12 mouse cellular contexts compared by ENCODE assay signal in the genomic region with DNA sequence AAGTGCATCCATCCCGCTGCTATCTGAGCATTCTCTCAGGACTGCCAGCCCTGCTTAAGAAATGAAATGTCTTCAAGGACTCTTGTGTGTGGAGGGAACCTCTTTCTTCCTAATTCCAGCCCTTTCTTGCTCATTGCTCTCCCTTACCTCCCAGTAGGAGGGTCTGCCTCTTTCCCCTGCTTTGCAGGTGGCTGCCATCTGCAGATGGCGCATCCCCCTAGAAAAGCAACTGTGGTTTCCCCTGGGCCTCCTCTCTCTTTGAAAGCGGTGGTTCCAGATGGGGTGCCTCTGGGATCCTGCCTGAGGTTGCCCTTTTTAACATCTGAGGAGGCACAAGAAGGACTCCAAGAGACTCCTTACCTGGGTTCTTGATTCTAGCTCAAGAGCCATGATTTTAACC. TPM values are rescaled to one million over a fixed set of nuclear protein-coding genes. Genes with fewer than 3 reads are reported as not detected.
DNase-seq lines count a peak whose midpoint lies in the region; ATAC-seq lines count a peak whose summit lies in the region.
"Had no signal": no experiment of that assay in that cellular context is flagged by ENCODE, and none has a peak within 500 bp of the region (broad histone marks: within the 10 kb centered on the region; RNA-seq: fewer than 3 reads in every experiment).

No protein-coding gene starts in this region.

- no peak overlapping the region for H3K9ac ChIP-seq in liver, embryonic 15.5 days
- H3K9ac ChIP-seq in liver, embryonic 11.5 days (ENCODE audit: low read depth, low read length) = no peak overlapping the region
- H3K9ac ChIP-seq: embryonic facial prominence, embryonic 15.5 days had no signal

- no peak for ATAC-seq in liver, embryonic 15.5 days (ENCODE audit: insufficient read depth)
- ATAC-seq in liver, embryonic 11.5 days (replicated peaks; ENCODE audit: low FRiP score) = no peak
- ATAC-seq: Patski had no signal

- 0 out of 2 replicates have a peak overlapping the region, but pooled peaks have one; percentile 58 for H3K4me3 ChIP-seq in liver, embryonic 15.5 days (replicated peaks)
- no peak overlapping the region for H3K4me3 ChIP-seq in liver, embryonic 11.5 days (ENCODE audit: low read depth, low read length)
- H3K4me3 ChIP-seq: myocyte had no signal

- H3K4me2 ChIP-seq in liver, embryonic 15.5 days = 0 out of 2 replicates have a peak overlapping the region, but pooled peaks have one; percentile 68
- H3K4me2 ChIP-seq in liver, embryonic 11.5 days = no peak overlapping the region
- H3K4me2 ChIP-seq: embryonic facial prominence, embryonic 15.5 days had no signal

- no peaks in the 10 kb centered on the region for H3K9me3 ChIP-seq in liver, embryonic 15.5 days (replicated peaks)
- H3K9me3 ChIP-seq in liver, embryonic 11.5 days (ENCODE audit: control insufficient read depth, low read length) = no peaks in the 10 kb centered on the region
- H3K9me3 ChIP-seq: embryonic facial prominence, embryonic 15.5 days had no signal

- peak; percentile 41 for DNase-seq in cerebellum, adult 9-11 months
- DNase-seq in cerebellum, postnatal 25 days = no peak
- DNase-seq in liver, embryonic 11.5 days (ENCODE audit: low spot score) = no peak
- DNase-seq in induced T-regulatory cell, adult 2 months (ENCODE audit: low read depth) = peak; percentile 36
- peak; percentile 70 to 80 for DNase-seq in thymus, postnatal 10 days (ENCODE audit: low spot score in 2 of 2)
- DNase-seq in lung, postnatal 4 days = no peak
- DNase-seq in urinary bladder, postnatal 36 days (ENCODE audit: low spot score in 2 of 2) = no peak
- DNase-seq: adrenal gland, adult 8-10 months had no signal

- H3K36me3 ChIP-seq in liver, embryonic 15.5 days (replicated peaks) = no peaks in the 10 kb centered on the region
- H3K36me3 ChIP-seq in liver, embryonic 11.5 days (ENCODE audit: control insufficient read depth, insufficient read depth, low read length) = no peaks in the 10 kb centered on the region
- H3K36me3 ChIP-seq: embryonic facial prominence, embryonic 15.5 days had no signal

- peaks cover 12% of the 10 kb centered on the region for H3K4me1 ChIP-seq in liver, embryonic 15.5 days (replicated peaks)
- peaks cover 6% of the 10 kb centered on the region; the same call in 1 of the 2 replicates for H3K4me1 ChIP-seq in liver, embryonic 11.5 days (replicated peaks; ENCODE audit: control insufficient read depth, insufficient read depth, low read length)

- WGBS in liver, embryonic 15.5 days (ENCODE audit: insufficient replicate concordance) = 42% methylated on average over 3 of the region's 3 CpGs
- 58% methylated on average over 3 of the region's 3 CpGs for WGBS in liver, embryonic 11.5 days

- peaks cover 40% of the 10 kb centered on the region for H3K27me3 ChIP-seq in liver, embryonic 15.5 days
- peaks cover 34% of the 10 kb centered on the region for H3K27me3 ChIP-seq in liver, embryonic 11.5 days (replicated peaks; ENCODE audit: control insufficient read depth, insufficient read depth, low read length)

- H3K27ac ChIP-seq in liver, embryonic 15.5 days (replicated peaks) = no peak overlapping the region
- H3K27ac ChIP-seq in liver, embryonic 11.5 days (ENCODE audit: low read depth, low read length) = no peak overlapping the region
- H3K27ac ChIP-seq: embryonic facial prominence, embryonic 15.5 days had no signal

RNA-seq across cellular contexts. Expression of gene Prkcb, which starts 2.2 kb away (rescaled TPM):
- 4.0 and 5.1 TPM in 2 replicates for polyA plus RNA-seq in liver, embryonic 15.5 days (2015; fragmentation: Nextera tagmentation; extraction: Ambion mirVana)
- 3.7 and 4.4 TPM in 2 replicates for polyA plus RNA-seq in liver, embryonic 11.5 days (2014; fragmentation: Nextera tagmentation; extraction: Ambion mirVana)
- polyA plus RNA-seq: Patski had no signal

Comparison
In these comparisons a context has a peak if more than half of its experiments do, and no peak if none do; other contexts are left out.
1. DNase-seq: peak in cerebellum, adult 9-11 months (single experiment), induced T-regulatory cell, adult 2 months (single experiment) and thymus, postnatal 10 days (2 of 2); none in cerebellum, postnatal 25 days (0 of 2), liver, embryonic 11.5 days (single experiment), lung, postnatal 4 days (0 of 2) and urinary bladder, postnatal 36 days (0 of 2).